9 mouse cellular contexts compared by ENCODE assay signal in the genomic region with DNA sequence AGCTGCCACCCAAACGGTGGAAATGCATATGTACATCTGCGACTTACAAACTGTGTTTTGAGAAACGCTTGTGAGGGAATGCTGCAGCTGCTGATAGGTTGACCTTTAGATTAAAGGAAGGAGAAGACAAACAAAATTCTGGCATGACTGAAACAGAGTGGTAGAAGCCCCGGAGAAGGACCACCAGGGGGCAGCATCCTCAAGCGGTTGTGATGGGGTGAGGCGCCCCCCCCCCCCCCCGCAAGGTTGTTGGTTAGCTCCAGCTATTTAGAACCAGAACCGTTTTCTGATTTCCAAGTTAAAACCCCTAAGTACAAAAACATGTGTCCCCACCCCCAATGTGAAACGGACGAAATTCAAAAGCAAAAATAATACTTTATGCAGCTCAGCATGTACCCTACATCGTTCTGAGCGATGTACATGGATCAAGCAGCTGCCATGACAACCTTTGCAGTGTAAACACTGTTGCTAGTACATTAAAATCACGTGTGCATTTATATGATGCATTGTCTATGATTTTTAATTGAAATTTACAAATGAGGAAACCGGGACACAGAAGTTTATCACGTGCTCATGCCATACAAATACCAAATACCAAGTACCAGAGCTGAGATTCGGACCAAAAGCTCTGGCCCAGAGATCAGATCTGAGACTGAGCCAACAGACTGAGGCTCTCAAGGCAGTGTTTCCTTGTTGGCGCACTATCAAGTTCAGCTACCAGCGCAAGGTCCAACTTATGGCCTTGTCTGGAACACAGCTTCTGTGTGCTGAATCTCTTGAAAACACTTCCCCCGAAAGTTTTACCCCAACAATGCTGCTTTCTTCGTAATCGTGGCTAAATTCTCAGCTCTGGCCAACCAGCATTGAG.
DNase-seq lines count a peak whose midpoint lies in the region; ATAC-seq and TF ChIP-seq lines count a peak whose summit lies in the region.
"Had no signal": no experiment of that assay in that cellular context is flagged by ENCODE, and none has a peak within 500 bp of the region (broad histone marks: within the 10 kb centered on the region; RNA-seq: fewer than 3 reads in every experiment).

No protein-coding gene starts in this region.

- no peak for ATAC-seq in neural tube, embryonic 15.5 days (ENCODE audit: low FRiP score)
- no peak for ATAC-seq in intestine, postnatal 0 days
- ATAC-seq in lung, embryonic 14.5 days (ENCODE audit: insufficient read depth): no peak
- ATAC-seq in granulocyte monocyte progenitor cell, adult 5-6 weeks (replicated peaks; ENCODE audit: poor library complexity, severe bottlenecking): no peak; the same call in 1 of the 2 replicates

- H3K27me3 ChIP-seq in neural tube, embryonic 15.5 days (replicated peaks): peaks cover 70% of the 10 kb centered on the region
- H3K27me3 ChIP-seq in intestine, postnatal 0 days (replicated peaks; ENCODE audit: control insufficient read depth, insufficient read depth, low read length): no peaks in the 10 kb centered on the region
- H3K27me3 ChIP-seq in lung, embryonic 14.5 days (ENCODE audit: insufficient read depth, low read length): no peaks in the 10 kb centered on the region; the same call in 1 of the 2 replicates

- H3K4me2 ChIP-seq in neural tube, embryonic 15.5 days: no peak overlapping the region
- no peak overlapping the region for H3K4me2 ChIP-seq in intestine, postnatal 0 days (replicated peaks; ENCODE audit: low read depth)
- no peak overlapping the region for H3K4me2 ChIP-seq in lung, embryonic 14.5 days
- H3K4me2 ChIP-seq: neural tube, embryonic 13.5 days had no signal

- 64% methylated on average over 21 of the region's 21 CpGs for WGBS in neural tube, embryonic 15.5 days
- 52% methylated on average over 21 of the region's 21 CpGs for WGBS in intestine, postnatal 0 days
- WGBS in lung, embryonic 14.5 days: 49% methylated on average over 21 of the region's 21 CpGs

- no peaks in the 10 kb centered on the region for H3K9me3 ChIP-seq in neural tube, embryonic 15.5 days (replicated peaks)
- H3K9me3 ChIP-seq in intestine, postnatal 0 days (ENCODE audit: control insufficient read depth): no peaks in the 10 kb centered on the region
- no peaks in the 10 kb centered on the region for H3K9me3 ChIP-seq in lung, embryonic 14.5 days (ENCODE audit: low read depth, low read length)
- H3K9me3 ChIP-seq: neural tube, embryonic 13.5 days had no signal

- no peak overlapping the region for H3K4me3 ChIP-seq in neural tube, embryonic 15.5 days (replicated peaks)
- no peak overlapping the region for H3K4me3 ChIP-seq in intestine, postnatal 0 days (ENCODE audit: low read depth, low read length)
- no peak overlapping the region for H3K4me3 ChIP-seq in lung, embryonic 14.5 days (ENCODE audit: low read depth, low read length)
- H3K4me3 ChIP-seq: neural tube, embryonic 13.5 days had no signal

- DNase-seq in neural tube, embryonic 10.5 days (ENCODE audit: extremely low spot score, low spot score): peak; percentile 49
- DNase-seq in adrenal gland, postnatal 10 days: peak; percentile 84
- peak; percentile 47 for DNase-seq in embryo, embryonic 11 days
- peak; percentile 73 for DNase-seq in lung, embryonic 14.5 days
- peak; percentile 81 for DNase-seq in right cerebral cortex, postnatal 4 days

- no peaks in the 10 kb centered on the region for H3K36me3 ChIP-seq in neural tube, embryonic 15.5 days
- no peaks in the 10 kb centered on the region for H3K36me3 ChIP-seq in intestine, postnatal 0 days (ENCODE audit: control insufficient read depth, insufficient read depth)
- H3K36me3 ChIP-seq in lung, embryonic 14.5 days (ENCODE audit: insufficient read depth): no peaks in the 10 kb centered on the region
- H3K36me3 ChIP-seq: neural tube, embryonic 13.5 days had no signal

- H3K27ac ChIP-seq in neural tube, embryonic 15.5 days (replicated peaks): no peak overlapping the region
- H3K27ac ChIP-seq in intestine, postnatal 0 days (ENCODE audit: low read depth, low read length): no peak overlapping the region
- H3K27ac ChIP-seq in lung, embryonic 14.5 days (ENCODE audit: low read depth): no peak overlapping the region
- H3K27ac ChIP-seq: neural tube, embryonic 13.5 days had no signal

- no peaks in the 10 kb centered on the region for H3K4me1 ChIP-seq in neural tube, embryonic 15.5 days
- H3K4me1 ChIP-seq in intestine, postnatal 0 days (replicated peaks; ENCODE audit: control insufficient read depth, insufficient read depth, low read length): no peaks in the 10 kb centered on the region; the same call in 1 of the 2 replicates
- no peaks in the 10 kb centered on the region for H3K4me1 ChIP-seq in lung, embryonic 14.5 days (ENCODE audit: insufficient read depth)
- H3K4me1 ChIP-seq: neural tube, embryonic 13.5 days had no signal

- no peak overlapping the region for H3K9ac ChIP-seq in neural tube, embryonic 15.5 days (replicated peaks)
- H3K9ac ChIP-seq in intestine, postnatal 0 days (ENCODE audit: low read depth, low read length): no peak overlapping the region
- no peak overlapping the region for H3K9ac ChIP-seq in lung, embryonic 14.5 days
- H3K9ac ChIP-seq: neural tube, embryonic 13.5 days had no signal

- TF ChIP-seq CTCF in intestine, postnatal 0 days (IDR thresholded peaks at IDR 0.05; ENCODE audit: low read depth): peak; percentile 73
- peak; percentile 69 for TF ChIP-seq CTCF in lung, embryonic 14.5 days (IDR thresholded peaks at IDR 0.05; ENCODE audit: low read depth)
